Mouse (Mus musculus) liver, adult 2 months (tissue): ENCODE data around the gene Zc3hav1l. TPM values are rescaled to one million over a fixed set of nuclear protein-coding genes. Genes with fewer than 3 reads are reported as not detected.

Experiments
- DNase-seq: peaks from one replicate; pipeline ENCODE4 v3.0.0-alpha.2; 2011; ENCODE audit warnings: low read depth, low spot score; ENCODE audit errors: extremely low read depth
- H3K27ac ChIP-seq: fragments of 200-500 bp; replicated peaks from 2 replicates; pipeline ENCODE4 v1.5.1; 2012; ENCODE audit warnings: low read depth, mild to moderate bottlenecking, control low read depth, inconsistent platforms, low read length; ENCODE audit not compliant: insufficient read depth
- H3K27me3 ChIP-seq: fragments of 200-500 bp; 2 replicates; pipeline ENCODE4 v1.6.1; 2012; ENCODE audit warnings: mild to moderate bottlenecking, moderate library complexity, low read length, inconsistent platforms; ENCODE audit not compliant: control insufficient read depth, insufficient read depth
- H3K36me3 ChIP-seq: fragments of 200-500 bp; 2 replicates; pipeline ENCODE4 v1.6.1; 2012; ENCODE audit warnings: low read length, inconsistent platforms; ENCODE audit not compliant: control insufficient read depth, insufficient read depth
- H3K4me1 ChIP-seq: fragments of 200-500 bp; 2 replicates; pipeline ENCODE4 v1.6.1; 2011; ENCODE audit warnings: low read length; ENCODE audit not compliant: control insufficient read depth, insufficient read depth
- H3K4me3 ChIP-seq: fragments of 200-500 bp; 2 replicates; pipeline ENCODE4 v1.5.1; 2011; ENCODE audit warnings: low read depth, mild to moderate bottlenecking, control low read depth, low read length, moderate library complexity; ENCODE audit not compliant: insufficient read depth
- H3K79me2 ChIP-seq: fragments of 200-500 bp; 2 replicates; pipeline ENCODE4 v1.6.1; 2012; ENCODE audit warnings: inconsistent platforms, mild to moderate bottlenecking, low read length, moderate library complexity; ENCODE audit not compliant: control insufficient read depth, insufficient read depth
- H3K9ac ChIP-seq: fragments of 200-500 bp; 2 replicates; pipeline ENCODE4 v1.6.1; 2012; ENCODE audit warnings: low read depth, mild to moderate bottlenecking, control low read depth, inconsistent platforms, low read length
- CTCF ChIP-seq: fragments of 200-500 bp; IDR thresholded peaks from 2 replicates; pipeline ENCODE4 v1.5.1; 2011; ENCODE audit warnings: low read depth, low read length, control low read depth
- POLR2A ChIP-seq: fragments of 200-500 bp; IDR thresholded peaks from 2 replicates; pipeline ENCODE4 v1.6.1; 2011; ENCODE audit warnings: low read length, control low read depth; ENCODE audit not compliant: insufficient read depth; ENCODE audit errors: extremely low read depth
- WGBS: fragments of 180-500 bp; shearing (Covaris S2); methylation state at CpG from one replicate; pipeline ENCODE4 v1.1.7; 2018; 5-methylcytosine and 5-hydroxymethylcytosine counted together
- polyA plus RNA-seq: library from polyadenylated mRNA; depleted of rRNA; stranded (reverse); fragments of >200 nt; gene quantifications from 2 replicates; pipeline ENCODE4 v1.2.3, GENCODE M21; 2012
- total RNA-seq: library from RNA; depleted of rRNA; stranded (reverse); fragments of >200 nt; gene quantifications from 2 replicates; pipeline ENCODE4 v1.2.3, GENCODE M21; 2014

The Zc3hav1l gene
- total and polyA plus RNA-seq, 2 experiments: 0.15 to 0.18 TPM

- H3K9ac ChIP-seq: no peak overlapping the region
Measured at GRCm38 (mm10) chr6:38297580-38298245, 1.3 kb downstream of the Zc3hav1l start.

GRCm38 (mm10) chr6:38293708-38294107, 5.4 kb downstream of the Zc3hav1l start:
- no peak overlapping the region for H3K27ac ChIP-seq
- no peak for DNase-seq
- H3K36me3 ChIP-seq: no peaks in the 10 kb centered on the region
- no peak overlapping the region for H3K9ac ChIP-seq
- no peaks in the 10 kb centered on the region for H3K79me2 ChIP-seq
- no peak overlapping the region for H3K4me3 ChIP-seq
- TF ChIP-seq POLR2A (no peak), CTCF (no peak)
- WGBS: 91% methylated on average over 3 of the region's 3 CpGs
- no peaks in the 10 kb centered on the region for H3K4me1 ChIP-seq
- no peaks in the 10 kb centered on the region for H3K27me3 ChIP-seq

More at GRCm38 (mm10) chr6:38297580-38298245, 1.3 kb downstream of the Zc3hav1l start:
- Histone ChIP-seq H3K27ac (no peak overlapping the region), H3K4me3 (no peak overlapping the region), H3K27me3 (no peaks in the 10 kb centered on the region), H3K36me3 (no peaks in the 10 kb centered on the region), H3K4me1 (no peaks in the 10 kb centered on the region), H3K79me2 (no peaks in the 10 kb centered on the region)
- no peak for TF ChIP-seq POLR2A
- TF ChIP-seq CTCF: no peak
- 71% methylated on average over 12 of the region's 12 CpGs for WGBS
- no peak for DNase-seq

- Histone ChIP-seq H3K36me3 (no peaks in the 10 kb centered on the region), H3K4me1 (no peaks in the 10 kb centered on the region), H3K27me3 (no peaks in the 10 kb centered on the region), H3K9ac (no peak overlapping the region), H3K4me3 (no peak overlapping the region), H3K79me2 (no peaks in the 10 kb centered on the region), H3K27ac (no peak overlapping the region)
- 82% methylated on average over 11 of the region's 11 CpGs for WGBS
- TF ChIP-seq POLR2A (no peak), CTCF (no peak)
- DNase-seq: no peak
Measured at GRCm38 (mm10) chr6:38292871-38293646, 6.0 kb downstream of the Zc3hav1l start.

- H3K36me3 ChIP-seq: no peaks in the 10 kb centered on the region
- 98% methylated on average over 19 of the region's 19 CpGs for WGBS
Measured at GRCm38 (mm10) chr6:38284422-38284821, 14.6 kb downstream of the Zc3hav1l start.

GRCm38 (mm10) chr6:38264466-38264865, 34.6 kb downstream of the Zc3hav1l start:
- Histone ChIP-seq H3K4me1 (peaks cover 3% of the 10 kb centered on the region), H3K9ac (no peak overlapping the region), H3K4me3 (no peak overlapping the region), H3K79me2 (no peaks in the 10 kb centered on the region), H3K36me3 (no peaks in the 10 kb centered on the region), H3K27ac (no peak overlapping the region), H3K27me3 (no peaks in the 10 kb centered on the region)
- no peak for TF ChIP-seq CTCF
- no peak for TF ChIP-seq POLR2A
- 77% methylated on average over 7 of the region's 7 CpGs for WGBS
- DNase-seq: no peak

More at GRCm38 (mm10) chr6:38284422-38284821, 14.6 kb downstream of the Zc3hav1l start:
- DNase-seq: no peak
- no peaks in the 10 kb centered on the region for H3K79me2 ChIP-seq
- no peaks in the 10 kb centered on the region for H3K4me1 ChIP-seq
- H3K27ac ChIP-seq: no peak overlapping the region
- no peak overlapping the region for H3K4me3 ChIP-seq
- TF ChIP-seq POLR2A (no peak), CTCF (no peak)
- no peak overlapping the region for H3K9ac ChIP-seq
- H3K27me3 ChIP-seq: no peaks in the 10 kb centered on the region
